Mouse (Mus musculus) erythroid progenitor cell, adult 5-6 weeks (primary cell): ENCODE measurements at regions not wholly inside any gene's neighbourhood (a gene's known extent, or its start where the extent isn't known, plus 50 kb on each side); places are given as distances from the start of the nearest gene placed in this dataset.
"Not testable (repeated sequence)": the region's sequence is repeated elsewhere in the genome, so short reads cannot be mapped to it uniquely, and the experiment has no call there.

Experiments
- ATAC-seq: replicated peaks from 2 replicates; pipeline ENCODE4 v1.8.0; 2016; ENCODE audit warnings: moderate number of reproducible peaks, mild to moderate bottlenecking, moderate TSS enrichment, inconsistent platforms; ENCODE audit not compliant: poor library complexity, low FRiP score, severe bottlenecking

DNA sequence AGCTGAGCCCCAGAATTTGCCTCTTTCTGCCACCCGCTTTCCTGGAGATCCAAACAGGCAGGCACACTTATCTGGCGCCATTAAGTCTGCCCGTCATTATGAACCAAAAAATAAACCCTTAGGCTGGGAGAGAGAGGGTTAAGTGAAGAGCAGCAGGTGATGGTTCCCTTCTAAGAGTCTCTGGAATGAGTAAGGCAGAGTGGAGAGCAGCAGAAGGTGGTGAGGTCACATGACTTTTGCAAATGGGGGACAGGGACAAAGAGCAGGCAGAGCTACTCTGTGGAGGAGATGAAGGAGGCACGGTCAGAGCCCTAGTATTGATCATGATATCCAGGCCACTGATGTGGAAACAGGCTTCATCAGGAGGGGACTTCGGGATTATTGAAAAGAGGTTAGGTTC, 64.2 kb upstream of the Gadl1 start:
- no peak for ATAC-seq

DNA sequence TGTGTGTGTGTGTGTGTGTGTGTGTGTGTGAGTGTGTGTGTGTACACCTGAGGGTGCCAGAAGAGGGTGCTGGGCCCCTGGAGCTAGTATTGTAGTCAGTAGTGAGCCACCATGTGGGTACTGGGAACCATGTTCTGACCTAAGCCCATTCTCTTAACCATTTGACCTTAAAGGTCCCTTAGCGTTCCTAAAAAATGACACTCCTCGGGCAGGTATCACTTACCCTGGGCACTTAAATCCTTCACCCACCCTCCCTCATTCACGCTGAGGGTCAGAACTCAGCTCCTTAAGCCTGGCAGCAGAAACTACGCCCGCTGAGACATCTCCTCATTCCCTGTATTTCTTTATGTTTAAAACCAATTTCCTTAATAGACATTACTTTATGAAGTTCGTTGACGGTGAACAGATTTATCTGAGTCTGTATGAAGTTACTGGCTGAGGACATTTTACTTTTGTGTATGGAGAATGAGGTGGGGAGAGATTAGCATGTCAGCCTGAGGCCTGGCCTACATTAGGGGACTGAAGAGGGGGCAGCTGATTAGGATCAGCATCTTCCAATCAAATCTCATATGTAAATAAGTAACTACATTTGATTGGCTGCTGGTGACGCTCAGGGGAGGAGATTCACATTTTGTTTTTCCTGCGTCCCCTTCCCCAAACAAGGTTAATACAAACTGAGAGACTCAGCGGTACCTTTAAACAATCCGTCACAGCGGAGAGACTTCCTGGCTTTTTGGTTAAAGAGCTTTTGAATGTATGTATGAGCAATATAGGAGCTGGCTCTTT, 61.8 kb upstream of the Gadl1 start:
- no peak for ATAC-seq

DNA sequence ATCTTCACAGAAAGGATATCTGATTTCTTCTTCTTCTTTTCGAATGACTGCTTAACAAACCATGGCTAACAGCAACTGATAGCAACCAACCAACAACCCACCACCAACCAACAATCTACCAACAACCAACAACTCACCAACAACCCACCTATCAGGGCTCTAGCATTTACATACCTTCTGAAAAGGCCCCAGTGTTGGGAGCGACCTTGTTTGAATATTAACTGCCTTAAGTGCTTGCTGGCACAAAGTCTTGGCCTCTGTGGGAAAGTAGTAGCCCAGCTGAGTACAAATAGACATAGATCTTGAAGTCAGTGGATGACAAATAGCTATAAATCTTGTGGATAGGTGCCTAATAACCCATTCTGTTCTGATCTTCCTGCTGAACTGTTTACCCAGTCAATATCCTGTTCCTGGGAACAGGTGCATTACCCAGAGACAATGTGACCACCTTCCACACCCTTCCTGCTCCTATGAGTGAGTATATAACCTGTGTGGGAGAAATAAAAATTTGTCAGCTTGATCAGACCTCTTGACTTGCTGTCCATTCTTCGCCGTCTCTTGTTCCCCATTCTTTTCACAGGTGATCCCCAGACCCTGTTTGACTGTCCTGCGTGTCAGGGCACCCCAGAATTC, 55.9 kb upstream of the Gadl1 start:
- ATAC-seq, result not testable (repeated sequence)

DNA sequence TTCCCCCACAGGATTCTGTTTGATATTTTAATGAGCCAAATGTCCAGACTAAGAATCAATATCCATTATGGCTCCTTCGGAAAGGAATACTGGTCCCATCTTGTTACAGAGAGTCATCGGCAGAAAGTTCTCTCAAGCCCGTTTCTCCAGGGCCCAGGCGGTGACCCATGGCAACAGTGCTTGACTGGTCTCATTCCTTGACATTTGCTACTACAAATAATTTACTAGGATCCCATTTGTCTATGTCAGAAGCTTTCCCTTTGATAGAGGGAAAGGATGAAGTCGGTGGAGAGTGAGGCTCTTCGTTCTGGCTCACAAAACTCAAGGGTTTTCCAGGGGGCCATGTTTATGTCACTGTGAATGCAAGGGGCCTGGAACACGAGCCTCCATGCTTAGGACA, 52.0 kb upstream of the Gadl1 start:
- no peak for ATAC-seq

DNA sequence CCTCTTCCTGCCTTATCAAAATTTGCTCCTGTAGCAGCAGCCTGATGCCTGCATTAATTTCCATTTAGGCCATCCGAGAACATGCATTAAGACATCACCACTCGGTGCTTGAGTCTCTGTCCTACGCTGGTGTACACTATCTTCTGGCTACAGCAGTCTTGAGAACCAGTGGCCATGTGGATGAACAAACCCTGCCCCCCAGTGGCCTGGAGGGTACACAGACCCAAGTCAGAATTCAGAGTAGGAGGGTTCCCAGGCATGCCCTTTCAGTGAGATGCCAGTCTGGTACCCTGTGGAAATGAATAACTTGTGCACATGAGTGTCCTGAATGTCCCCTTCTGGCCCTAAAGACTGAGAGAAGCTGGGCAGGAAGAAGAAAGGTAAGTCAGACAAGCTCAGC, 50.4 kb upstream of the Gadl1 start:
- no peak for ATAC-seq
